Mouse (Mus musculus): ENCODE results near the gene Hist4h4. TPM values are rescaled to one million over a fixed set of nuclear protein-coding genes. Genes with fewer than 3 reads are reported as not detected.
A peak's percentile ranks its signal among the peaks of the same experiment; 100 is the strongest.

Hist4h4 gene
- polyA plus RNA-seq, 1 experiment from 2014 or later: 0.78 TPM

GRCm38 (mm10) chr6:136844903-136845302 is 40.7 kb upstream of the Hist4h4 start:
- Histone ChIP-seq H3K9ac (no peak overlapping the region), H3K27ac (no peak overlapping the region), H3K36me3 (replicated peaks; ENCODE audit: control insufficient read depth, insufficient read depth) (no peaks in the 10 kb centered on the region), H3K4me2 (replicated peaks) (no peak overlapping the region), H3K9me3 (ENCODE audit: control insufficient read depth, low read length) (no peaks in the 10 kb centered on the region), H3K27me3 (ENCODE audit: control insufficient read depth, insufficient read depth, low read length) (no peaks in the 10 kb centered on the region), H3K4me3 (replicated peaks; ENCODE audit: low read length) (no peak overlapping the region), H3K4me1 (replicated peaks; ENCODE audit: control insufficient read depth, insufficient read depth, low read length) (no peaks in the 10 kb centered on the region)
- ATAC-seq (ENCODE audit: low FRiP score): no peak
- 54% methylated on average over 2 of the region's 2 CpGs for WGBS
- DNase-seq (ENCODE audit: low spot score): no peak

- Histone ChIP-seq H3K4me1 (replicated peaks; ENCODE audit: control insufficient read depth, insufficient read depth, low read length) (no peaks in the 10 kb centered on the region), H3K9ac (no peak overlapping the region), H3K27me3 (ENCODE audit: control insufficient read depth, insufficient read depth, low read length) (no peaks in the 10 kb centered on the region), H3K36me3 (replicated peaks; ENCODE audit: control insufficient read depth, insufficient read depth) (no peaks in the 10 kb centered on the region), H3K4me2 (replicated peaks) (no peak overlapping the region), H3K9me3 (ENCODE audit: control insufficient read depth, low read length) (no peaks in the 10 kb centered on the region), H3K4me3 (replicated peaks; ENCODE audit: low read length) (no peak overlapping the region), H3K27ac (no peak overlapping the region)
- ATAC-seq (ENCODE audit: low FRiP score) (no peak), DNase-seq (ENCODE audit: low spot score) (no peak)
- 88% methylated on average over 3 of the region's 3 CpGs for WGBS
Measured at GRCm38 (mm10) chr6:136837323-136837722, 33.1 kb upstream of the Hist4h4 start.

DNA sequence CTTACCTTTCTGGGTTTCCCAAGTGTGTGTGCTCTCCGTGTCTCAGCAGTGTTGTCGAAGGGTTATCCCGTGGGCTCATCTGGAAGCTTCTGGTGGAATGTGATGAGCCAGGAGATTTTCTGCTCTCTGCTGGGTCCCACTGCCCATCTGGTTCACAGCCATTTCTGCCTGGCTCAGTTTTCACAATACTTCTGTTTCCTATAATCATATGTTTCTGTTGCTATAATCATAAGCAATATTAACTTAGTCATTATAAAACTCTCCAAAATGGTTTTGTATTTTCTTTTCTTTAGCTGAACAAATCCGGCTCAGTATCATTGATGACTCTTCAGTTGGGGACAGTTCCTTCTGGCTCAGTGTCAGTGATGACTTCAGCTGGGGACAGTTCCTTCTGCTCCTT is 31.1 kb upstream of the Hist4h4 start, which contains the start of gene Smco3:
Smco3 (minus strand) TSS at position 101 of the 400 bp plus-strand sequence.
- H3K36me3 ChIP-seq (replicated peaks; ENCODE audit: control insufficient read depth, insufficient read depth): no peaks in the 10 kb centered on the region
- no peaks in the 10 kb centered on the region for H3K9me3 ChIP-seq (ENCODE audit: control insufficient read depth, low read length)
- 53% methylated on average over 4 of the region's 4 CpGs for WGBS
- no peak within 1 kb of the TSS for H3K27ac ChIP-seq
- DNase-seq (ENCODE audit: low spot score): no peak
- H3K9ac ChIP-seq: no peak within 1 kb of the TSS
- peaks cover 7% of the 10 kb centered on the region; the same call in 1 of the 2 replicates for H3K27me3 ChIP-seq (ENCODE audit: control insufficient read depth, insufficient read depth, low read length)
- no peak within 1 kb of the TSS for H3K4me2 ChIP-seq (replicated peaks)
- H3K4me1 ChIP-seq (replicated peaks; ENCODE audit: control insufficient read depth, insufficient read depth, low read length): no peaks in the 10 kb centered on the region
- H3K4me3 ChIP-seq (replicated peaks; ENCODE audit: low read length): no peak within 1 kb of the TSS
- ATAC-seq (ENCODE audit: low FRiP score): no peak

DNA sequence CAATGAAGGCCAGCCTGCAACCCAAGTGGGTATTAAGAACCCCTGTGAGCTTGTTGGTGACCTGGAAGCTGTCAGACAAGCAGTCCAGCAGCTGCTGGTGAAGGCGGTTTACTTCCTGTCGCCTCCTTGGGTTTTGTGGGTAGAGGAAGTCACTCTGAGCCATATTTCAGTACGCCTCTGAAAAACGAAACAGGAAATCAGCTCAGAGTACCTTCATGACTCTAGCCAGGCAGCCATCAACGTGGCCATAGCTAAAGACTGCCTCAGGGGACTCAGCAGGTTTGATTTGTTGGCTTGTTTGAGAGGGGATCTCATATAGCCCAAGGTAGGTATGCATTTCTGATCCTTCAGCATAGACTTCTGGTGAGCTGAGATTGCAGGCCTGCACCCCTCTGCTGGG is 27.5 kb upstream of the Hist4h4 start:
- ATAC-seq (ENCODE audit: low FRiP score) (no peak), DNase-seq (ENCODE audit: low spot score) (no peak)
- H3K9ac ChIP-seq: no peak overlapping the region
- no peak overlapping the region for H3K4me3 ChIP-seq (replicated peaks; ENCODE audit: low read length)
- H3K9me3 ChIP-seq (ENCODE audit: control insufficient read depth, low read length): no peaks in the 10 kb centered on the region
- H3K36me3 ChIP-seq (replicated peaks; ENCODE audit: control insufficient read depth, insufficient read depth): no peaks in the 10 kb centered on the region
- peaks cover 9% of the 10 kb centered on the region; the same call in 1 of the 2 replicates for H3K27me3 ChIP-seq (ENCODE audit: control insufficient read depth, insufficient read depth, low read length)
- no peak overlapping the region for H3K4me2 ChIP-seq (replicated peaks)
- H3K27ac ChIP-seq: no peak overlapping the region
- 76% methylated on average over 5 of the region's 5 CpGs for WGBS
- H3K4me1 ChIP-seq (replicated peaks; ENCODE audit: control insufficient read depth, insufficient read depth, low read length): peaks cover 6% of the 10 kb centered on the region

GRCm38 (mm10) chr6:136828681-136829080 is 24.5 kb upstream of the Hist4h4 start:
- Histone ChIP-seq H3K4me3 (replicated peaks; ENCODE audit: low read length) (peak overlapping the region; percentile 99), H3K9ac (peak overlapping the region; percentile 63), H3K4me1 (replicated peaks; ENCODE audit: control insufficient read depth, insufficient read depth, low read length) (peaks cover 9% of the 10 kb centered on the region), H3K27ac (peak overlapping the region; percentile 91), H3K4me2 (replicated peaks) (peak overlapping the region; percentile 64), H3K27me3 (ENCODE audit: control insufficient read depth, insufficient read depth, low read length) (peaks cover 9% of the 10 kb centered on the region; the same call in 1 of the 2 replicates), H3K36me3 (replicated peaks; ENCODE audit: control insufficient read depth, insufficient read depth) (peaks cover 21% of the 10 kb centered on the region), H3K9me3 (ENCODE audit: control insufficient read depth, low read length) (no peaks in the 10 kb centered on the region)
- no peak for ATAC-seq (ENCODE audit: low FRiP score)
- DNase-seq (ENCODE audit: low spot score): no peak
- WGBS: 39% methylated on average over 4 of the region's 4 CpGs

- no peaks in the 10 kb centered on the region for H3K9me3 ChIP-seq (ENCODE audit: control insufficient read depth, low read length)
- peaks cover 9% of the 10 kb centered on the region; the same call in 1 of the 2 replicates for H3K27me3 ChIP-seq (ENCODE audit: control insufficient read depth, insufficient read depth, low read length)
- WGBS: under 1% methylated on average over 42 of the region's 45 CpGs
- peak within 1 kb of the TSS; percentile 91 for H3K27ac ChIP-seq
- DNase-seq (ENCODE audit: low spot score) (peak; percentile 97), ATAC-seq (ENCODE audit: low FRiP score) (peak; percentile 100)
- peaks cover 25% of the 10 kb centered on the region for H3K36me3 ChIP-seq (replicated peaks; ENCODE audit: control insufficient read depth, insufficient read depth)
- H3K9ac ChIP-seq: peak within 1 kb of the TSS; percentile 96
- H3K4me1 ChIP-seq (replicated peaks; ENCODE audit: control insufficient read depth, insufficient read depth, low read length): peaks cover 9% of the 10 kb centered on the region
- H3K4me2 ChIP-seq (replicated peaks): peak within 1 kb of the TSS; percentile 88
- H3K4me3 ChIP-seq (replicated peaks; ENCODE audit: low read length): peak within 1 kb of the TSS; percentile 99
Measured at GRCm38 (mm10) chr6:136827881-136828561, 23.8 kb upstream of the Hist4h4 start, which contains the start of gene Wbp11. TSS of gene Wbp11 (minus strand) at chr6:136828233.

GRCm38 (mm10) chr6:136827516-136827880 is 23.3 kb upstream of the Hist4h4 start, which contains the start of gene BC049715:
TSS of gene BC049715 (plus strand) at chr6:136827626.
- ATAC-seq (ENCODE audit: low FRiP score) (peak; percentile 0; the same call in 1 of the 2 replicates), DNase-seq (ENCODE audit: low spot score) (no peak)
- Histone ChIP-seq H3K9ac (peak within 1 kb of the TSS; percentile 96), H3K27ac (peak within 1 kb of the TSS; percentile 91), H3K9me3 (ENCODE audit: control insufficient read depth, low read length) (no peaks in the 10 kb centered on the region), H3K27me3 (ENCODE audit: control insufficient read depth, insufficient read depth, low read length) (peaks cover 9% of the 10 kb centered on the region; the same call in 1 of the 2 replicates), H3K4me1 (replicated peaks; ENCODE audit: control insufficient read depth, insufficient read depth, low read length) (peaks cover 9% of the 10 kb centered on the region), H3K36me3 (replicated peaks; ENCODE audit: control insufficient read depth, insufficient read depth) (peaks cover 30% of the 10 kb centered on the region), H3K4me3 (replicated peaks; ENCODE audit: low read length) (peak within 1 kb of the TSS; percentile 99), H3K4me2 (replicated peaks) (peak within 1 kb of the TSS; percentile 88)
- 0% methylated on average over 34 of the region's 34 CpGs for WGBS

DNA sequence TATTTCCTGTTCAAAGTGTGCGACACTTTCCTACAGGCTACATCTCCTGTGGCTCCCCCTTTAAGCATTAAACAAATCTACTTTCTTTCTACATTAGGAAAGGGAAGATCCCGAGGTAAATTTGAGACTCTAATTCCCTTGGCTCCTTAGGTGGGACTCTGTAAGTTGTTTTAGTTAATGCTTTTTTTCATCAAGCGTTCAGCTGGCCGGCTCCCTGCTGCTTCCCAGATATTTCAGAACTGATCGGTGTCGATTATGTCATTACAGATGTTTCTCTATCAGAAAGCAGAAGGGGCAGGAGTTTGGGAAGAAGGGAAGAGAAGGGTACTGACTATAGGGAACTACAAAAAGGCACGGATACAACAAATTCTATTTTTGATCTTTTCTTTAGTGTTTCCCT is 22.9 kb upstream of the Hist4h4 start:
- Histone ChIP-seq H3K4me2 (replicated peaks) (peak overlapping the region; percentile 88), H3K4me1 (replicated peaks; ENCODE audit: control insufficient read depth, insufficient read depth, low read length) (peaks cover 9% of the 10 kb centered on the region), H3K36me3 (replicated peaks; ENCODE audit: control insufficient read depth, insufficient read depth) (peaks cover 34% of the 10 kb centered on the region), H3K9ac (peak overlapping the region; percentile 96), H3K27me3 (ENCODE audit: control insufficient read depth, insufficient read depth, low read length) (peaks cover 9% of the 10 kb centered on the region; the same call in 1 of the 2 replicates), H3K4me3 (replicated peaks; ENCODE audit: low read length) (peak overlapping the region; percentile 99), H3K9me3 (ENCODE audit: control insufficient read depth, low read length) (no peaks in the 10 kb centered on the region), H3K27ac (no peak overlapping the region)
- no peak for DNase-seq (ENCODE audit: low spot score)
- ATAC-seq (ENCODE audit: low FRiP score): no peak
- WGBS: 24% methylated on average over 7 of the region's 7 CpGs

DNA sequence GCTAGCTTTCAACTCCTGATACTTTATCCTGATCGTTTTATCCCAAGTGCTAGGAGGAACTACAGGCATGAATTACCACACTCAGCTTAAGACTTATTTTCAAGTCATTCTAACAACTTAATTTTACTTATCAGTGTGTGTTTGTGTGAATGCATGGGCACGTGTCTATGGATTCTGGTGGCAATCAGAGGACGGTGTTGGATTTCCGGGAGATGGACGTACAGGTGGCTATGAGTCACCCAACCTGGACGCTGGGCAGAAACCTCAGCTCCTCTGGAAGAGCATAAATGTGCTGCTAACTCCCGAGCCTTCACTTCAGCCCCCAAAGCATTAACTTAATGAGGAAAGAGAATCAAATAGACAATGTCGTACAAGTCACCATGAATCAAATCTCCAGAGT is 20.8 kb upstream of the Hist4h4 start:
- Histone ChIP-seq H3K4me1 (replicated peaks; ENCODE audit: control insufficient read depth, insufficient read depth, low read length) (peaks cover 9% of the 10 kb centered on the region), H3K36me3 (replicated peaks; ENCODE audit: control insufficient read depth, insufficient read depth) (peaks cover 55% of the 10 kb centered on the region)

More for the DNA sequence above, 20.8 kb upstream of the Hist4h4 start:
- no peaks in the 10 kb centered on the region for H3K9me3 ChIP-seq (ENCODE audit: control insufficient read depth, low read length)
- H3K4me2 ChIP-seq (replicated peaks): no peak overlapping the region
- WGBS: 96% methylated on average over 8 of the region's 8 CpGs
- ATAC-seq (ENCODE audit: low FRiP score) (no peak), DNase-seq (ENCODE audit: low spot score) (no peak)
- no peak overlapping the region for H3K9ac ChIP-seq
- H3K27me3 ChIP-seq (ENCODE audit: control insufficient read depth, insufficient read depth, low read length): no peaks in the 10 kb centered on the region
- H3K4me3 ChIP-seq (replicated peaks; ENCODE audit: low read length): no peak overlapping the region
- H3K27ac ChIP-seq: no peak overlapping the region
